Mouse (Mus musculus) spleen, adult 18-20 months (tissue): Measurements from ENCODE around the gene Lrpap1.
A peak's percentile ranks its signal among the peaks of the same experiment; 100 is the strongest.

Experiments
- DNase-seq, 2 experiments: peaks; one replicate each; pipeline ENCODE4 v3.0.0; 2022; ENCODE audit warnings: mixed read lengths in 2 of 2

Lrpap1 gene

DNA sequence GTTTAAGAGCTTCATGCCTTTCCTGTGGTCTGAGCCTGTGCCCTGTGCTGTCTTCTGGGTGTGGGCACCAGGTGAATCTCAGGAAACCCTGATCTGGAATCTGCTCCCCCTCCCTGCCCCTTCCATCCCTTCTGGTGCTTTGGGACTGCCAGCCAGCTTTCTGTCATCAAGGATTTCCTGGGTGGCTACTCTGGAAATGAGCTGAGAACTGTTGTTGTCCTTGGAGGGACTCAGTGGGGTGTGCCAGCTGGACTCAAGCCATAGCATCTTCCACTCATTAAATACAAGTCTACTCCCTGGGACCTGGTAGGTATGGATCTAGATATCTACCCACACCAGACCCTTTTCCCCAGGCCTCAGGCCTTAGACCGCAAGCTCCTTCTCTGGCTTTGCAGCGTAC, 12.9 kb upstream of the Lrpap1 start:
- DNase-seq = no peak

- no peak for DNase-seq
Measured at GRCm38 (mm10) chr5:35117633-35118032, 12.1 kb upstream of the Lrpap1 start.

- no peak for DNase-seq
Measured at GRCm38 (mm10) chr5:35116002-35116401, 10.4 kb upstream of the Lrpap1 start.

DNA sequence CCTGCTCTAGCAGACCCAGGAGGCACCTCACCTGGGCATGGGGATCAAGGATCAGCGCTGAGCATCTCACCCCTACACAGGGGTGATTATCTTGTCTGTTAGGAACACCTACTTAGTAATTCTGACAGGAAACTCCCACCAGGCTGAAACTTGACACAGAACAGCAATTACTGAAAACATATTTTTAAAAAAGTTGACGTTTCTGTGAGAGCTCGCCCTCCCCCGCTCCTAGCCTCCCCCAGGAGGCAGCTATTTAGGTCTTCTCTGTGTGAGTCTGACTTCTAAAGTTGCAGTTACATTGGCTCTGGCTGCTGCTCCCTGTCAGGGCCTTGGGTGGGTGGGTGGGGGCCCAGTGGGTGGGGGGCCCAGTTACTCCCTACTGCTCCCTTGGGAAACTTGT, 6.9 kb upstream of the Lrpap1 start:
- no peak for DNase-seq

DNA sequence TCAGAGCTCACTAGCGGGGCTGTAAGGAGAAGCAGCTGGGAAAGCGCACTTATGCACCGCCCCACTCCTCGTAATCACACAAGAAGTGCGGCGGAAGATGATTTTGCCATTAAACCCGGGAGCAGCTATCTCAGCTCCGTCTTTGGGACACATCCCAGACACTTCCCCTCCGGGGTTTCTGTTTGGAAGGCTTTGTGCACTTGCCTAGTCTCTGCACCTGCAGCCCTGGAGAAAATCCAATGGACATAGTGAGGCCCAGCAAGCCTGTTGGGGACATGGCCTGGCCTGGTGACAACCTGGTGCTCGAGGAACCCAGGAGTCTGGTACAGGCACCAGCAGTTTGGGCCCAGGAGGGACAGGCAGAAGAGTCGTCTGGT, 344 bp upstream of the Lrpap1 start:
- no peak for DNase-seq

DNA sequence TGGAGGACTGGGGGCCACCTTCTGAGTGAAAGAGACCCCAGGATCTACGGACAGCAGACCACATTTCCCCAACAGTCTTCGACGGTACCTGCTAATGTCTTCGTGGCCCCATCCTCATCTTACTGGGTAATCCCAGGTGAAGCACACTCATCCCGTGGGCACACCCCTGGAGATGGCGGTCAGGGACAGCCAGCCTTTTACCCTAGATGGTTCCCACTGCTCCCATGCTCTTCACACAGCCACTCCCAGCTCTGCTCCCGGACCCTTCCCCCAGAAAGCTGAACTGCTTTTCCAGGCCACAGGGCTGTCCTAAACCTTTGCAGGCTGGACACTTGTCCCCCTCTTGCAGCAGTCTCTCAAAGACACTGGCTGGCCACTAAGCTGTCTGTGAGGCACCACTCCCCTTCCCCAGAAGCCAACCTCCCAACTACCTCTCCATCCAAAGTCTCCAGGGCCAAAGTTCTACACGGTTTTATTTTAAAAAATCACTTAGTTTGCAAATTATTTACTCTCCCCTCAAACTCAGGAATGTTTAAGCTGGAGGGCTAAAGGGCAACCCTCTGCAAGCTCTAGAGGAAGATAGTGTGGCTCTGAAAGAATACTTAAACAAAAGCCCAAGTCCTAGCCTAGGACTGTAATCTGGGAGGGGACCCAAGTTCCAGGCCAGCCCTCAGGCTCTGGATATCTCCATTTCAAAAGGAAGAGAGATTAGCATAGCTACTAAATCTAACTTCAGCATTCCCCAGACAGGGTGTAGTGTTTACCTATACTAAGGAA, 1.2 kb downstream of the Lrpap1 start:
- no peak for DNase-seq

- DNase-seq = no peak
Measured at GRCm38 (mm10) chr5:35103528-35103927, 2.0 kb downstream of the Lrpap1 start.

GRCm38 (mm10) chr5:35103086-35103485, 2.5 kb downstream of the Lrpap1 start:
- DNase-seq = no peak

GRCm38 (mm10) chr5:35091636-35092035, 13.9 kb downstream of the Lrpap1 start:
- DNase-seq = no peak

DNA sequence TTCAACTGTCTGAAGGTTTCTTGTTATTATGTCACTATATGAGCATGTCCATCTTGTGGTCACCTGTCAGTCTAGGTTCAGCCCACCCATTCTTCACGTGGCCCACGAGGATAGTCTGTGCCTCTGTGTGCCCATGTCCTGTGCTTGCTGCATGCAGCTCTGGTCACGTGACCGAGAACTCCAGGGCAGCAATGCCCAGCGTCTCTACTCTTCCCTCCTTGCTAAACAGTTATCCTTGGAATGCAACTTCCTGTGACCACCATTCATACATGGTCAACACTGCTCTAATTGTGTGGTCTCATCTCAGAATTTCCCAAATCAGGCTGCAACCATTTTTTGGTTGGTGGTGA, 16.0 kb downstream of the Lrpap1 start:
- DNase-seq = no peak

GRCm38 (mm10) chr5:35088785-35089613, 16.6 kb downstream of the Lrpap1 start:
- DNase-seq = peak; percentile 28 to 65

- DNase-seq = no peak
Measured at GRCm38 (mm10) chr5:35084913-35085312, 20.7 kb downstream of the Lrpap1 start.

DNA sequence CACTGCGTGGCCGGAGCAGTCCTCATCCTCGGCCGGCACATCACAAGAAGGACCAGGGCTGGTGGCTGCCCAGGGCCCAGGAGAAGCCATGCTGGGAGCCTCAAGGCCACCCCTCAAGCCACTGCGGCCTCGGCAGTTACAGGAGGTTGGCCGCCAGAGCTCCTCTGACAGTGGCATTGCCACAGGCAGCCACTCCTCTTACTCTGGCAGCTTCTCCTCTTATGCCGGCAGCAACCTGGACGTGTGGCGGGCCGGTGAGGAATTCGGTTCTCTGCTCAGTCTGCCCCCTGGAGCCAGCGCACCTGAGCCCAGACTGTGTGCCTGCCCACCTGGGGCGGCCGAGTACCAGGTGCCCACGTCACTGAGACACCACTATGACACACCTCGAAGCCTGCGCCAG, 26.5 kb downstream of the Lrpap1 start:
- DNase-seq = no peak

- no peak for DNase-seq
Measured at GRCm38 (mm10) chr5:35076369-35076768, 29.2 kb downstream of the Lrpap1 start.

DNA sequence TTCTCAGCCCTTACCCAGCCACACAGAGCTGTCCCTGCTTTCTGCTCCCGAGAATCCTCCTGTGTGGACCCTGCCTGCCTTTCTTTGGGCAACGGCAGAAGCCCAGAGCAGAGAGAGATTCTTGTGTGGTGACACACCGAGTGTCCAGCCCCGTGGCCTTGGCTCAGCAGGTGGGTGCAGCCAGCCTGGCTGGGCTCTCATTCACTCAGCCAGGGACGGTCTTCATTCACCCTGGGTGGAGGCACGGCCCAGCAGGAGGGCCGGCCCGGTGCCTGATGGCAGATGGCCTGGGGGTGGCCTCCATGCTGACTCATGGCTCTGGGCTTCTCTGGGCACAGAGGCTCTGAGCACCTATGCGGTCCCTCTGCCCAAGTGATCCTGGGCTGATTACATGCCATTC, 31.6 kb downstream of the Lrpap1 start:
- DNase-seq = no peak

GRCm38 (mm10) chr5:35073235-35073634, 32.3 kb downstream of the Lrpap1 start:
- DNase-seq = no peak

DNA sequence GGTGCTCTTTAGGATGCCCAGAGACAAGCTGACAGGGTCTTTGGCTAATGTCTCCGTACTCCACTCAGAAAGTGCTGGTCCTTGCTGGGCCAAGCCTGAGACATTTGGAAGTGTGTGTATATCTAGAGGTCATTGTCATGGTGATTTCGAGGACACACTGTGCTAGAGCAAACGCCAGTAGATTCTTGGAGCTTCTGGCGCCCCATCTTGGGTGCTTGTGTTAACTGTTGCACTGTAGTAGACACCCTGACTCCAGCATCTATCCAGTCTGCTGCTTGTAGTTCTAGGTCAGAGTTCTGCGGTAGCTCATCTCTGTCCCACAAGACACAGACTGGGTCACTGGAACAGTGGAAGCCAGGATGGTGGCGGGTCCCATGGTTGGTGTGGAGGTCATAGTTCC, 33.7 kb downstream of the Lrpap1 start:
- DNase-seq = no peak

GRCm38 (mm10) chr5:35070953-35071352, 34.6 kb downstream of the Lrpap1 start:
- DNase-seq = no peak

DNA sequence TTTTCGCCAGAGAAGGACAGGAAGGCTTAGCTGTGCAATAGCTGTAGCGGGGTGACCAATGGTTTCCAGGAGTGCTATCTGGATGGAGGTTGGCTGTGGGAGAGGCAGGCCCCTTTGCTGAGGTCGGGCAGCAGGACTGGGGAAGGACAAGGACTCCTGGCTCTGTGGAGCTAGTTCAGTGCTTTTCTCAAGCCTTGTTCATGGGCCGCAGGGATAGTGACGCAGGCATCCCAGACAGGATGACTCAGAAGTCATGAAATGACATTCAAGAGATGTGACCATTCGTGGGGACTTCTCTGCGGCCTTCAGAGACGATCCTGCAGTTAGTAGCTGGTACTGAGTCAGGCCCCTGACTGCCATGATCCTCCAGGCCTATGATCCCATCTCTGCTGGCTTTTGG, 35.3 kb downstream of the Lrpap1 start:
- no peak for DNase-seq

- DNase-seq = no peak
Measured at GRCm38 (mm10) chr5:35069841-35070240, 35.7 kb downstream of the Lrpap1 start.

DNA sequence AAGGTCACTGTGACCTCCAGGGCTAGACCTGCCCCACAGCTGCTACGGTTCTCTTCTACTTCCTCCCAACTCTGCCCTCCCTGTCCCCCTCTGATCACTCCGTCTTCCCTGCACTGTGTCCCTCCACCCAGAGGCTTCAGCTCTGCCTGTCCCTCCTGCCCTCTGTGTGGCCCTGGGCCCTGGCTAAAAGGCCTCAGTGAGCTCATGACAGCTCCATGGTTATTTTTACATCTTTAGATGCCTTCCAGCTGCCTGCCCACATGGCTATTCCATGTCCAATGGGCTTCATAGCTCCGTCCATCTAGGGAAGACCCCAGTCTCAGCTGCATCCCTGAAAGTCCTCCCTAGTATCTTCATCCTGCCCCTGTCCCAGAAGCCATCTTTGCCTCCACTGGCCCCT, 45.5 kb downstream of the Lrpap1 start:
- no peak for DNase-seq

DNA sequence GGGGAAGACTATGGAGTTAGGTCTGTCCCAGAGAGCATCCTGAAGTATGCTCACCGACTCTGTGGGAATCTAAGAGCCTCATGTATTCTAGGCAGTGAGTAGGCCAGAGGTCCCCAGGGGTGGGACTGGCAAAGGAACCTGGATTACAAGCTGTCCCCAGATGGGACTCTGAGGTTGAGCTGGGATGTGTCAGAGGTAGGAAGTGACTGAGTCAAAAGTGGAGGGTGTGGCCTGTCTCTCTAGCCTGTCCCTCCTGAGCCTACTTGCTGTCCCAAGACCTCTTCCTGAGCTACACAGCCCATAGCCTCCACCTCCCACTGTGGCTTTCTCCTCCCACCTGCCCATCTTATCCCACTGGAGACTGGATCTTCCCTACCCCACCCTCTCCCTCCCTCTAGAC, 47.4 kb downstream of the Lrpap1 start:
- no peak for DNase-seq

GRCm38 (mm10) chr5:35057582-35057981, 48.0 kb downstream of the Lrpap1 start:
- DNase-seq = no peak
